Mouse (Mus musculus): ENCODE data around the gene Nr2e3. TPM values are rescaled to one million over a fixed set of nuclear protein-coding genes. Genes with fewer than 3 reads are reported as not detected.

The Nr2e3 gene
- not detected in 2 replicates for polyA plus RNA-seq (2015; fragmentation: Nextera tagmentation; extraction: Ambion mirVana)

- WGBS (ENCODE audit: insufficient replicate concordance), result 73% methylated on average over 10 of the region's 10 CpGs
- no peaks in the 10 kb centered on the region for H3K4me1 ChIP-seq (replicated peaks)
- H3K4me2 ChIP-seq, result no peak within 1 kb of the TSS
- no peaks in the 10 kb centered on the region for H3K36me3 ChIP-seq
- H3K27me3 ChIP-seq, result no peaks in the 10 kb centered on the region; the same call in 1 of the 2 replicates
- DNase-seq, result no peak
- no peak within 1 kb of the TSS for H3K27ac ChIP-seq
- ATAC-seq (ENCODE audit: low read depth), result no peak
- no peak within 1 kb of the TSS for H3K9ac ChIP-seq
- no peak within 1 kb of the TSS for H3K4me3 ChIP-seq (replicated peaks)
- H3K9me3 ChIP-seq (replicated peaks), result no peaks in the 10 kb centered on the region
Observed at GRCm38 (mm10) chr9:59960559-59960958, at the start of gene Nr2e3. Gene Nr2e3 (minus strand): TSS chr9:59960659.

GRCm38 (mm10) chr9:60008936-60009335 is 48.5 kb upstream of the Nr2e3 start:
- ATAC-seq (ENCODE audit: low read depth) (no peak; the same call in 1 of the 2 replicates), DNase-seq (no peak)
- no peaks in the 10 kb centered on the region for H3K9me3 ChIP-seq (replicated peaks)
- H3K4me1 ChIP-seq (replicated peaks), result no peaks in the 10 kb centered on the region
- H3K4me3 ChIP-seq (replicated peaks), result no peak overlapping the region
- no peak overlapping the region for H3K4me2 ChIP-seq
- H3K36me3 ChIP-seq, result no peaks in the 10 kb centered on the region
- 54% methylated on average over 7 of the region's 7 CpGs for WGBS (ENCODE audit: insufficient replicate concordance)
- H3K27ac ChIP-seq, result no peak overlapping the region
- H3K27me3 ChIP-seq, result no peaks in the 10 kb centered on the region
- H3K9ac ChIP-seq, result no peak overlapping the region

GRCm38 (mm10) chr9:60002323-60002722 is 41.9 kb upstream of the Nr2e3 start:
- ATAC-seq (ENCODE audit: low read depth), result no peak
- H3K4me3 ChIP-seq (replicated peaks), result no peak overlapping the region
- no peaks in the 10 kb centered on the region for H3K36me3 ChIP-seq
- no peak overlapping the region for H3K4me2 ChIP-seq
- DNase-seq, result no peak
- WGBS (ENCODE audit: insufficient replicate concordance), result 61% methylated on average over 8 of the region's 8 CpGs
- no peak overlapping the region for H3K9ac ChIP-seq
- H3K9me3 ChIP-seq (replicated peaks), result no peaks in the 10 kb centered on the region
- no peak overlapping the region for H3K27ac ChIP-seq
- H3K4me1 ChIP-seq (replicated peaks), result no peaks in the 10 kb centered on the region
- no peaks in the 10 kb centered on the region for H3K27me3 ChIP-seq

- Histone ChIP-seq H3K4me3 (replicated peaks) (no peak overlapping the region), H3K9me3 (replicated peaks) (no peaks in the 10 kb centered on the region), H3K36me3 (no peaks in the 10 kb centered on the region), H3K27ac (no peak overlapping the region), H3K27me3 (no peaks in the 10 kb centered on the region), H3K4me2 (no peak overlapping the region), H3K4me1 (replicated peaks) (no peaks in the 10 kb centered on the region), H3K9ac (no peak overlapping the region)
- ATAC-seq (ENCODE audit: low read depth), result no peak
- 68% methylated on average over 3 of the region's 3 CpGs for WGBS (ENCODE audit: insufficient replicate concordance)
- no peak for DNase-seq
Observed at GRCm38 (mm10) chr9:60001444-60001843, 41.0 kb upstream of the Nr2e3 start.

- Histone ChIP-seq H3K27me3 (no peaks in the 10 kb centered on the region), H3K4me3 (replicated peaks) (no peak overlapping the region), H3K9ac (no peak overlapping the region), H3K9me3 (replicated peaks) (no peaks in the 10 kb centered on the region), H3K4me1 (replicated peaks) (no peaks in the 10 kb centered on the region), H3K27ac (no peak overlapping the region), H3K4me2 (no peak overlapping the region), H3K36me3 (no peaks in the 10 kb centered on the region)
- ATAC-seq (ENCODE audit: low read depth) (no peak), DNase-seq (no peak)
- WGBS (ENCODE audit: insufficient replicate concordance), result 80% methylated on average over 4 of the region's 4 CpGs
Observed at GRCm38 (mm10) chr9:59997725-59998124, 37.3 kb upstream of the Nr2e3 start.

GRCm38 (mm10) chr9:59991407-59991806 is 30.9 kb upstream of the Nr2e3 start:
- DNase-seq (no peak), ATAC-seq (ENCODE audit: low read depth) (no peak)
- WGBS (ENCODE audit: insufficient replicate concordance), result 64% methylated on average over 5 of the region's 5 CpGs
- Histone ChIP-seq H3K9ac (no peak overlapping the region), H3K4me2 (no peak overlapping the region), H3K27me3 (no peaks in the 10 kb centered on the region), H3K36me3 (no peaks in the 10 kb centered on the region), H3K4me3 (replicated peaks) (no peak overlapping the region), H3K4me1 (replicated peaks) (no peaks in the 10 kb centered on the region), H3K27ac (no peak overlapping the region), H3K9me3 (replicated peaks) (no peaks in the 10 kb centered on the region)

GRCm38 (mm10) chr9:59989864-59990263 is 29.4 kb upstream of the Nr2e3 start:
- 0% methylated on average over 1 of the region's 1 CpGs for WGBS (ENCODE audit: insufficient replicate concordance)

GRCm38 (mm10) chr9:59985900-59986572 is 25.6 kb upstream of the Nr2e3 start:
- WGBS (ENCODE audit: insufficient replicate concordance), result 64% methylated on average over 3 of the region's 3 CpGs

More at GRCm38 (mm10) chr9:59989864-59990263, 29.4 kb upstream of the Nr2e3 start:
- Histone ChIP-seq H3K4me1 (replicated peaks) (no peaks in the 10 kb centered on the region), H3K4me2 (no peak overlapping the region), H3K36me3 (no peaks in the 10 kb centered on the region), H3K9me3 (replicated peaks) (no peaks in the 10 kb centered on the region), H3K4me3 (replicated peaks) (no peak overlapping the region), H3K9ac (no peak overlapping the region), H3K27me3 (no peaks in the 10 kb centered on the region), H3K27ac (no peak overlapping the region)
- no peak for ATAC-seq (ENCODE audit: low read depth)
- peak; percentile 9 for DNase-seq

GRCm38 (mm10) chr9:59981116-59981515 is 20.7 kb upstream of the Nr2e3 start:
- DNase-seq (no peak), ATAC-seq (ENCODE audit: low read depth) (no peak)
- H3K4me2 ChIP-seq, result no peak overlapping the region
- no peak overlapping the region for H3K4me3 ChIP-seq (replicated peaks)
- no peak overlapping the region for H3K9ac ChIP-seq
- no peaks in the 10 kb centered on the region for H3K4me1 ChIP-seq (replicated peaks)
- no peak overlapping the region for H3K27ac ChIP-seq
- no peaks in the 10 kb centered on the region for H3K36me3 ChIP-seq
- H3K9me3 ChIP-seq (replicated peaks), result no peaks in the 10 kb centered on the region
- 52% methylated on average over 2 of the region's 2 CpGs for WGBS (ENCODE audit: insufficient replicate concordance)
- H3K27me3 ChIP-seq, result no peaks in the 10 kb centered on the region

More at GRCm38 (mm10) chr9:59985900-59986572, 25.6 kb upstream of the Nr2e3 start:
- no peak overlapping the region for H3K9ac ChIP-seq
- no peaks in the 10 kb centered on the region for H3K36me3 ChIP-seq
- no peak overlapping the region for H3K4me2 ChIP-seq
- no peaks in the 10 kb centered on the region for H3K27me3 ChIP-seq
- H3K4me3 ChIP-seq (replicated peaks), result no peak overlapping the region
- no peak for DNase-seq
- ATAC-seq (ENCODE audit: low read depth), result no peak
- H3K4me1 ChIP-seq (replicated peaks), result no peaks in the 10 kb centered on the region
- H3K27ac ChIP-seq, result no peak overlapping the region
- no peaks in the 10 kb centered on the region for H3K9me3 ChIP-seq (replicated peaks)

GRCm38 (mm10) chr9:59971263-59971662 is 10.8 kb upstream of the Nr2e3 start:
- Histone ChIP-seq H3K4me3 (replicated peaks) (no peak overlapping the region), H3K27ac (no peak overlapping the region), H3K27me3 (no peaks in the 10 kb centered on the region), H3K4me2 (no peak overlapping the region), H3K4me1 (replicated peaks) (no peaks in the 10 kb centered on the region), H3K9ac (no peak overlapping the region), H3K36me3 (no peaks in the 10 kb centered on the region), H3K9me3 (replicated peaks) (no peaks in the 10 kb centered on the region)
- DNase-seq, result no peak
- WGBS (ENCODE audit: insufficient replicate concordance), result 57% methylated on average over 4 of the region's 4 CpGs
- no peak for ATAC-seq (ENCODE audit: low read depth)

GRCm38 (mm10) chr9:59969383-59969782 is 8.9 kb upstream of the Nr2e3 start:
- no peaks in the 10 kb centered on the region for H3K36me3 ChIP-seq
- peak; percentile 6 for DNase-seq
- H3K9me3 ChIP-seq (replicated peaks), result no peaks in the 10 kb centered on the region
- no peak for ATAC-seq (ENCODE audit: low read depth)
- no peak overlapping the region for H3K9ac ChIP-seq
- 20% methylated on average over 6 of the region's 6 CpGs for WGBS (ENCODE audit: insufficient replicate concordance)
- no peak overlapping the region for H3K27ac ChIP-seq
- H3K4me1 ChIP-seq (replicated peaks), result no peaks in the 10 kb centered on the region
- no peak overlapping the region for H3K4me2 ChIP-seq
- H3K4me3 ChIP-seq (replicated peaks), result no peak overlapping the region
- H3K27me3 ChIP-seq, result no peaks in the 10 kb centered on the region; the same call in 1 of the 2 replicates

- no peak overlapping the region for H3K4me3 ChIP-seq (replicated peaks)
- H3K4me2 ChIP-seq, result no peak overlapping the region
- H3K36me3 ChIP-seq, result no peaks in the 10 kb centered on the region
- ATAC-seq (ENCODE audit: low read depth), result no peak
- no peaks in the 10 kb centered on the region; the same call in 1 of the 2 replicates for H3K27me3 ChIP-seq
- no peaks in the 10 kb centered on the region for H3K9me3 ChIP-seq (replicated peaks)
- no peak overlapping the region for H3K27ac ChIP-seq
- H3K4me1 ChIP-seq (replicated peaks), result no peaks in the 10 kb centered on the region
- 56% methylated on average over 10 of the region's 10 CpGs for WGBS (ENCODE audit: insufficient replicate concordance)
- no peak overlapping the region for H3K9ac ChIP-seq
- no peak for DNase-seq
Observed at GRCm38 (mm10) chr9:59965046-59965445, 4.6 kb upstream of the Nr2e3 start.
